Mouse (Mus musculus): ENCODE data around the gene Tbccd1. TPM values are rescaled to one million over a fixed set of nuclear protein-coding genes. Genes with fewer than 3 reads are reported as not detected.
"Not testable (repeated sequence)": the region's sequence is repeated elsewhere in the genome, so short reads cannot be mapped to it uniquely, and the experiment has no call there.

Gene Tbccd1
- polyA plus RNA-seq, 1 experiment from 2014 or later, result 35.3 TPM

DNA sequence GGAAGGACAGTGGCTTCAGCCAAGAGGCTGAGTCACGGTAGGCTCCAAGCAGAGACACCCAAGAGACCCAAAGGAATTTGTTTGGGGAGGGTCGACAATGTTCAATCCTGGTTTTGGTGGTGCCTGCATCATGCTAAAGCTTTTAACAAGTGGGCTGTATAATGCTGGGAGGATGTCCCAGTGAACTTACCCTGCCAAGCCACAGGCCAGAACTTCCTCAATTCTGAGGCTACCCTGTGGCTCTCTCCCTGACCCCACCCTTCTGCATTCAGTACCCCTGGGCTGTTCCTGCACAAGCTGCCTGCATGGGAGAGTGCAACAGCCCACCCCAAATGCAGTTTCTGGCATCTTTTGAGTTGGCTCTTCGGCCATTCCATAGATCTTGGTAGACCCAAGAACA is 58.9 kb downstream of the Tbccd1 start:
- no peak for DNase-seq (ENCODE audit: extremely low spot score, low spot score)
- H3K4me3 ChIP-seq, result no peak overlapping the region
- H3K4me1 ChIP-seq, result peaks cover 32% of the 10 kb centered on the region
- peaks cover 84% of the 10 kb centered on the region for H3K27me3 ChIP-seq (ENCODE audit: poor library complexity, severe bottlenecking)
- H3K27ac ChIP-seq, result no peak overlapping the region
- no peaks in the 10 kb centered on the region for H3K36me3 ChIP-seq (replicated peaks)
- 0 out of 2 replicates have a peak, but pooled peaks cover 6% of the 10 kb centered on the region for H3K9me3 ChIP-seq
- 79% methylated on average over 3 of the region's 3 CpGs for WGBS

DNA sequence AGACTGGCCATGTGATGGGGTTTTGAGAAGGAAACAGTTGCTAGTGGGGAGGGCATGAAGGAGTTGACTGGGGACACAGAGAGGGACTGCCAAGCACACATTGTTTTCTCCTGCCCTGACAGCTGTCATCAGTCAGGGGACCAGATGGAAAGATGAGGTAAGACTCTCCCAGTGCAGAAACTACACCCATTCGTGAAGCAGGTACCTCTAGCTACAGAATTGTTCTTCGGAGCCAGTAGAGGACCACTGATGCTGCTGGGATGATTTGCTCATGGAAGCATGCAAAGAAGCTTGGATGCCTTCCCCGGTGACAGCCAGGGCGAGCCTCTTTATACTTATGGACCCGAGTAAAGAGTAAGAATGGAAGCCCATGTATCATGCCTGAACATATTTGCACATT is 59.9 kb downstream of the Tbccd1 start:
- Histone ChIP-seq H3K36me3 (replicated peaks) (no peaks in the 10 kb centered on the region), H3K27me3 (ENCODE audit: poor library complexity, severe bottlenecking) (peaks cover 84% of the 10 kb centered on the region)
- 82% methylated on average over 5 of the region's 5 CpGs for WGBS

DNA sequence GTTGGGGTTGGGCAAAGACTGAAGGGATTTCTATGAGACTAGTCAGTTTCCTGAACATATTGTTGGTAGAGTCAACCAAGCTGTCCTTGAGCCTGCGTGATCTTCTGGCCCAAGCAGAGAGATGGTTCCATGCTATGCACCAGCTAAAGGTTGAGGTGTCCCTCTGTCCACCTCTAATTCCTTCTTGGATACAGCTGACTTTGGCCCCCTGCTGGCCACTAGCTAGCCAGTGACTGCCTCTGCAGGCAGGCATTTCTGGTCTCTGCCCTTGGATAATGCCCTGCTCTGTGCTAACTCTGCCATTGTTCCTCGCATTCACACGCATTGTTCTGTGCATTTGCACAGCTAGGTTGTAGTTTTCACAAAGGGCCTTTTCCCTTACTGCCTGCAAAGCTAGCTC is 62.0 kb downstream of the Tbccd1 start:
- H3K4me3 ChIP-seq, result no peak overlapping the region
- no peaks in the 10 kb centered on the region for H3K9me3 ChIP-seq
- 69% methylated on average over 3 of the region's 3 CpGs for WGBS
- H3K4me1 ChIP-seq, result peaks cover 36% of the 10 kb centered on the region
- no peak overlapping the region for H3K27ac ChIP-seq
- peak; percentile 29 for DNase-seq (ENCODE audit: extremely low spot score, low spot score)
- H3K27me3 ChIP-seq (ENCODE audit: poor library complexity, severe bottlenecking), result peaks cover 89% of the 10 kb centered on the region
- no peaks in the 10 kb centered on the region for H3K36me3 ChIP-seq (replicated peaks)

More for the DNA sequence above, 59.9 kb downstream of the Tbccd1 start:
- Histone ChIP-seq H3K4me1 (peaks cover 32% of the 10 kb centered on the region), H3K27ac (no peak overlapping the region), H3K4me3 (no peak overlapping the region), H3K9me3 (0 out of 2 replicates have a peak, but pooled peaks cover 6% of the 10 kb centered on the region)
- no peak for DNase-seq (ENCODE audit: extremely low spot score, low spot score)

DNA sequence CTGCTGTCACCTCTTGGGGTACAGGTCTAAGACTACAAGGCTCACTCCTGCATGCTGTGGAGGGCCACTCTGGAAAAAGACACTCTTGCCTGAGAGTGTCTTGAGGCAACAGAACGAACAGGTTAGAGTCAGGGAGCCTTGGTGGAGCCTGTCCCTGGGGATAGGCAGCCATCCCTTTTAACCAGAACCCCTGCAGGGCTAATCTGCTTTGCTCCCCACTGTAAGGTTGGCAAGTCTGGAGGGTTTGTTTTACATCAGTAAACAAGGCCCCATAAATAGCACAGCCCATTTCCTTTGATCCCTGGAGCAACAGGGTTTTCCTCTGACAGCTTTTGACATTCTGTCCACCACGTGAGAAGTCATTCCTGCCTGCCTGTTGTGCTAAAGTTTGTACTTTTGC is 66.2 kb downstream of the Tbccd1 start:
- Histone ChIP-seq H3K27ac (no peak overlapping the region), H3K4me3 (no peak overlapping the region), H3K4me1 (peaks cover 29% of the 10 kb centered on the region), H3K9me3 (no peaks in the 10 kb centered on the region), H3K36me3 (replicated peaks) (no peaks in the 10 kb centered on the region), H3K27me3 (ENCODE audit: poor library complexity, severe bottlenecking) (peaks cover 66% of the 10 kb centered on the region)
- DNase-seq (ENCODE audit: extremely low spot score, low spot score), result no peak
- WGBS, result 3% methylated on average over 2 of the region's 2 CpGs

DNA sequence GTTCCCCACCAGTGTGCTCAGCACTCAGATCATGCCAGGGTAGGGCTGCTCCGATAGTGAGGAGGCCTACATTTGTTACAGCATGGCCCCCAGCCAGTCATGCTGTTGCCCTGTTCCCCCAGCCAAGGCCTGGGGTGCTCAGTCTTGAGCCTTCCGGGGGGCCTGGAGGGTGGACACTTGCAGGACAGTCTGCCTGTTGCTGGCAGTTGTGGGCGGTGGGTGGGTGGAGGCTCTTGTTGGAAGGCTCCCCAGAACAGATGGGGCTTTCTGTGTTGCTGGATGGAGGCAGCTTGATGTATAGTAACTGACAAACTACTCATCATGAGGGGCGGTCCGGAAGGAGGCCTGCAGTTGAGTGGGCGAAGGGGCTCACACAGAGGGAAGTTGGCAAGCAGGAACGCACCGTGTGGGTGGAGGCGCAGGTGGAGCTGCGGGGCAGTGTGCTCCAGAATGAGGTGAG is 67.5 kb downstream of the Tbccd1 start:
- H3K27ac ChIP-seq, result no peak overlapping the region
- H3K27me3 ChIP-seq (ENCODE audit: poor library complexity, severe bottlenecking), result peaks cover 53% of the 10 kb centered on the region
- no peaks in the 10 kb centered on the region for H3K9me3 ChIP-seq
- DNase-seq (ENCODE audit: extremely low spot score, low spot score), result no peak
- WGBS, result 75% methylated on average over 10 of the region's 10 CpGs
- no peak overlapping the region for H3K4me3 ChIP-seq
- H3K4me1 ChIP-seq, result peaks cover 21% of the 10 kb centered on the region
- H3K36me3 ChIP-seq (replicated peaks), result no peaks in the 10 kb centered on the region

DNA sequence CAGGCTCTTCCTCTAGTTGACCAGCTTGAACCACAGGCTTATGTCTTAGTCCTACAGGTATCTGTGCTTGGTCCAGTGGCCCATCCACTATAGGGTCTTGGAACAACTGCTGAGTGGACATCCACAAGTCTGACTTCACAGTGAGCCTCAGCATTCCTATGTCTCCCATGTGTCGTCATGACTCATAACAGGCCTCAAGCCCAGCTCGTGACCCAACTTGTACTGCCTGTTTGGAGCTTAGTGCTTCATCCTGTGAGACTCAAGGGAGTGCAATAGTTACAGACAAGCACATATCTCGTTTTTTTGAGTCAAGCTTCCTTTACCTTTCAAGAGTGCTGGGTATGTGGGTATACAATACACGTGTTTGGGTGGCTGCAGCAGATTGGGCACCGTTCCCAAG is 74.8 kb downstream of the Tbccd1 start:
- no peaks in the 10 kb centered on the region for H3K36me3 ChIP-seq (replicated peaks)
- 83% methylated on average over 5 of the region's 5 CpGs for WGBS
- no peaks in the 10 kb centered on the region for H3K27me3 ChIP-seq (ENCODE audit: poor library complexity, severe bottlenecking)
- H3K4me3 ChIP-seq, result no peak overlapping the region
- no peak for DNase-seq (ENCODE audit: extremely low spot score, low spot score)
- H3K27ac ChIP-seq, result no peak overlapping the region
- H3K4me1 ChIP-seq, result no peaks in the 10 kb centered on the region
- peaks cover 18% of the 10 kb centered on the region; the same call in 1 of the 2 replicates for H3K9me3 ChIP-seq

DNA sequence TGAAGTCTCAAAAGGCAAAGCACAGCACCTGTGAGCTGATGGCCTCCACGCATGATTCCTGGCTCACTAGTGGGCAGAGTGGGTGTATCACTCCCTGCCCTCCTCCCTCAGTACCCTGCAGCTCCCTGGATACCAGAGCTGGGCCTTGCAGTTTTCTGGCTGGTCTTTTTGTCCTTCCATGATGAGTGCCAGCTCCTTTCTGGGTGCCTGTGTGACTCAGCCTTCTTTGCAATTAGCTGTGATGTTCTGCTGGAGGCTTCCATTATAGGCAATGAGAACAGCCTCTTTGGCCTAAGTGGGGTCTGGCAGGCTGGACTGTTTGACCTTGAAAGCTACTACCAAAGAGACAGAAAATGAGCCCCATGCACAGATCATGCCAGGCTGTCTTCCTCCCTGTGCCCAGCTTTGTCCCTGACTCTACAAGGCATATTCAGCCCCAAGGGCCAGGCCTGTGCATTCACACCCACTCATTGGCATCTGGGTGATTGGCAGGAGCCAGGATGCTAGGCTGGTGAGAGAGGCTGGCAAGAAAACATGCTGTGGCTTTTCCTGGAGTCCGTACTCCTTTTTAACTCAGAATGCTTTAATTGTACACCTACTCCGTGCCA is 78.1 kb downstream of the Tbccd1 start:
- no peak for DNase-seq (ENCODE audit: extremely low spot score, low spot score)
- no peaks in the 10 kb centered on the region for H3K4me1 ChIP-seq
- no peaks in the 10 kb centered on the region for H3K27me3 ChIP-seq (ENCODE audit: poor library complexity, severe bottlenecking)
- 93% methylated on average over 3 of the region's 3 CpGs for WGBS
- H3K36me3 ChIP-seq (replicated peaks), result no peaks in the 10 kb centered on the region
- H3K27ac ChIP-seq, result no peak overlapping the region
- H3K9me3 ChIP-seq, result peaks cover 18% of the 10 kb centered on the region; the same call in 1 of the 2 replicates
- no peak overlapping the region for H3K4me3 ChIP-seq

DNA sequence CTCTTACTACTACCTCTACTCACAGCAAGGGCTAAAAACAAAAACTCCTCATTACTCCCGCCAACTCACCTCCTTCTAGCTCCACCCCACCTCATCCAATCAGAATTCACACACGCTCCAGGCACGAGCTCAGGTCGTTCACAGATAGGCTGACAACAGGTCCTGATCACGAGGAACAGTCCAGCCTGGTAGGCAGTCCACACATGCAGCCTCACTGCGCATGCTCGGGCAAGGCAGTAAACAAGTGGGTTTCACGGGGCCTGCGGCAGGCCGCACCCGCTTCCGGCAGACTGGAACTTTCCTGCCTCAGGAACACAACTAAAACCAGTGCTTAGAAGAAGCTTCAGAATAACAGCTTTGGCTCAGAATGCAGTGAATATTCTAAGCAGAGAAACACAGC is 79.2 kb downstream of the Tbccd1 start:
- 92% methylated on average over 12 of the region's 12 CpGs for WGBS
- H3K4me1 ChIP-seq; H3K36me3 ChIP-seq (replicated peaks); H3K27ac ChIP-seq; H3K27me3 ChIP-seq (ENCODE audit: poor library complexity, severe bottlenecking); DNase-seq (ENCODE audit: extremely low spot score, low spot score); H3K4me3 ChIP-seq: not testable (repeated sequence)
- peaks cover 18% of the 10 kb centered on the region; the same call in 1 of the 2 replicates for H3K9me3 ChIP-seq

DNA sequence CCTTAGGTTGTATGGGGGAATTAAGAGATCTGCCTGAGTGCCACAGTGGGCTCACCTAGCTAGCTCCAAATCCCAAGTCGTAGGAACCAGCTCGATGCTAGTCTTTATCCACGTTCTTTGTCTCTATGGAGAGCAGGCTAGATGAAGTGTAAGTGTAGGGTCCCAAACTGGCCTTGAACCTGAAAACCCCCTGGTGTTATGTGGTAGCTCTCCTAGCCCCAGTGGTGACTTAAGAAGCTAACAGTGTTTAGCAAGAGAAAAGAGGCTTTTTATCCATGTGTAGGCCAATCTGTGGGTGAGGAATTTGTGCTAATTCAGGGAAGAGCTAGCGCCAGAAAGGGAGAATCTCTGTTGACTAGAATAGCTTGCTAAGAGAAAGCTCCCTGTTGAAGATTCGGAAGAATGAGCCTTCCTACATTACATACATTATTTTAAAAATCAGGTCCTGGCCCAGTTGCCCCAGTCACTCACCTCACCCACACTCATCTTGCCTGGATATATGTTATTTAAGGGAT is 81.9 kb downstream of the Tbccd1 start:
- no peak overlapping the region for H3K4me3 ChIP-seq
- DNase-seq (ENCODE audit: extremely low spot score, low spot score), result no peak
- 64% methylated on average over 5 of the region's 5 CpGs for WGBS
- no peaks in the 10 kb centered on the region for H3K9me3 ChIP-seq
- no peaks in the 10 kb centered on the region for H3K27me3 ChIP-seq (ENCODE audit: poor library complexity, severe bottlenecking)
- no peak overlapping the region for H3K27ac ChIP-seq
- no peaks in the 10 kb centered on the region for H3K36me3 ChIP-seq (replicated peaks)
- 0 out of 2 replicates have a peak, but pooled peaks cover 6% of the 10 kb centered on the region for H3K4me1 ChIP-seq

DNA sequence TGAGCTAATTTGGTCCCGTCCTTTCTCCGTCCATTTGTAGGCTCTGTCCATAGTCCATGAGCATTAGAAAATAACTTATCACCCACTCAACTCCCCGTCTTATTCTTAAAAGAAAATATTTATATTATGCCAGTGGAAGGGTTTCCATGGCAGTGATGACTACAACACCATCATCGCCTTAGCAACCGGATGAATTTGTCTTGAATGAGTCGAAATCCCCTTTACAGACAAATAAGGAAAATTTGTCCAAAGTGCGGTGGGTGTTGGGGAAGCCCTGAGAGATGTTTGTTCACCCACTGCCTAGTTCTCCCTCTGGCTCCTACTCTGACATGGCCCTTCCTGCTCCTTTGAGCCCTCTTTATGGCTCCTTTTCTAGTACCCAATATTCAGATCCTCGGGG is 88.8 kb downstream of the Tbccd1 start:
- WGBS, result 92% methylated on average over 8 of the region's 8 CpGs
- H3K27me3 ChIP-seq (ENCODE audit: poor library complexity, severe bottlenecking), result no peaks in the 10 kb centered on the region
- 0 out of 2 replicates have a peak, but pooled peaks cover 3% of the 10 kb centered on the region for H3K4me1 ChIP-seq
- no peak overlapping the region for H3K4me3 ChIP-seq
- no peak overlapping the region for H3K27ac ChIP-seq
- H3K36me3 ChIP-seq (replicated peaks), result no peaks in the 10 kb centered on the region
- no peak for DNase-seq (ENCODE audit: extremely low spot score, low spot score)
- no peaks in the 10 kb centered on the region for H3K9me3 ChIP-seq

DNA sequence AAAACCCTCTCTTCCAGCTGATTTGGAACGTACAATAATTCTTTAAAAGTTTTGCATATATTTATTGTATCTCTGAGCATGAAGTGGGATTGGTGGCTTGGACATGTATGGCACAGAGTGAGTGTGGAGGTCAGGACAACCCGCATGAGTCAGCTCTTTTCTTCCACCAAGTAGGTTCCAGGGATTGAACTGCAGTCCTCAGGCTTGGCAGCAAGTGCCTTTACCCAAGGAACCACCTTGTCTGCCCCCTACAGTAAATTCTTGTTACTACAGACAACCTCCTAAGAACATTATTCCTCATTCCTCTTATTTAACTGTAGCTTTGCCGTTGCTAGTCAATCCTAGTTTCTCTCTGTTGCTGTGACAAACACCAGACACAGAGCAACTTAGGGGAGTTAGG is 90.1 kb downstream of the Tbccd1 start:
- DNase-seq (ENCODE audit: extremely low spot score, low spot score), result no peak
- Histone ChIP-seq H3K27ac (no peak overlapping the region), H3K9me3 (no peaks in the 10 kb centered on the region), H3K27me3 (ENCODE audit: poor library complexity, severe bottlenecking) (no peaks in the 10 kb centered on the region), H3K4me1 (no peaks in the 10 kb centered on the region), H3K36me3 (replicated peaks) (no peaks in the 10 kb centered on the region), H3K4me3 (no peak overlapping the region)
- 92% methylated on average over 3 of the region's 3 CpGs for WGBS

DNA sequence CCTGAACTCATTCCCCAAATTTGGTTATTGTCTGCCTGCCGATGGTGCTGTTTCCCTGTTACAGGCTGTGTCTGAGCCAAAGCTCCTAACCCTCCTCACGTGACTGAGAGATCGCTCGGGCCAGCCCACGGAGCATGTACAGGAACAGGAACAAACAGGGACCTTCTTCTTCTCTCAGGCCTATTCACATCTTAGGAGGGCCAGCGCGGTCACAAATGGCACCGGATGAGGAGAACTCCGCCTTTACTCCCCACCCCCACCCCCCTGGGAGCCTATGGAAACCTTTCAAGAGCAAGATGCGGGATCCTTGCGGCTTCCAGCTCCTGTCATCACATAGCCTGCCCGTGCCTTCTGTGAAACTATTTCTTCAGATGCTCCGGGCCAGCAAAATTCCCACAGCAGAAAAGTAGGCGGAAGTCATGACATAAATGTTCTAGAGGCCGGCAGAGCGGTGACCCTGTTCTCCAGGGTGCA is 90.7 kb downstream of the Tbccd1 start:
- H3K36me3 ChIP-seq (replicated peaks), result no peaks in the 10 kb centered on the region
- H3K27me3 ChIP-seq (ENCODE audit: poor library complexity, severe bottlenecking), result no peaks in the 10 kb centered on the region
- 84% methylated on average over 16 of the region's 16 CpGs for WGBS
- no peaks in the 10 kb centered on the region for H3K9me3 ChIP-seq
- H3K27ac ChIP-seq, result no peak overlapping the region
- H3K4me3 ChIP-seq, result no peak overlapping the region
- no peak for DNase-seq (ENCODE audit: extremely low spot score, low spot score)
- H3K4me1 ChIP-seq, result no peaks in the 10 kb centered on the region

DNA sequence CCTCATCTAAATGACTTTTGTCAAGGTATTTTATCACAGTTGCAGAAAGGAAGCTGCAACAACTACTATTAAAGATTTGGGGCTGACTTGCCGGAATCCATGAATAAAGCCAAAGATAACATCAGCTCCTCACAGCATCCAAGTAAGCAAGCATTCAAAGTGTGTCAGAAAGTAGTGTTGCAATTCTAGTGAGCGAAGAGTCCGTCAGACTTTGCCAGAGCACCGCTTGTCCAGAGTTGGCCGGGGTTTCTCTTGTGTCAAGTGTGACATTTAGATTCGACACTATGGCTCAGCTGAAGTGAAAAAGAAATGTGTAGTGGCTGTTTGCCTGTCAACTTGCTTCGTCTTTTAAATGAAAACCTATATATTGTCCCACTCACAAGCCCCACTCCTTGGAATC is 91.9 kb downstream of the Tbccd1 start:
- 95% methylated on average over 7 of the region's 7 CpGs for WGBS
- no peaks in the 10 kb centered on the region for H3K36me3 ChIP-seq (replicated peaks)
- H3K27me3 ChIP-seq (ENCODE audit: poor library complexity, severe bottlenecking), result no peaks in the 10 kb centered on the region
- DNase-seq (ENCODE audit: extremely low spot score, low spot score), result no peak
- no peaks in the 10 kb centered on the region for H3K4me1 ChIP-seq
- no peak overlapping the region for H3K27ac ChIP-seq
- peaks cover 2% of the 10 kb centered on the region; the same call in 1 of the 2 replicates for H3K9me3 ChIP-seq
- H3K4me3 ChIP-seq, result no peak overlapping the region
